Mouse (Mus musculus): ENCODE data around the gene Xpa. TPM values are rescaled to one million over a fixed set of nuclear protein-coding genes. Genes with fewer than 3 reads are reported as not detected.

The Xpa gene
- total RNA-seq, 4 experiments from 2014 or later, result 4.9 to 8.6 (median 6.7) TPM

GRCm38 (mm10) chr4:46146881-46147280, 49.2 kb downstream of the Xpa start:
- no peak for DNase-seq (ENCODE audit: low spot score in 2 of 2)

- no peak for DNase-seq (ENCODE audit: low spot score in 2 of 2)
Observed at GRCm38 (mm10) chr4:46144323-46144722, 51.8 kb downstream of the Xpa start.

DNA sequence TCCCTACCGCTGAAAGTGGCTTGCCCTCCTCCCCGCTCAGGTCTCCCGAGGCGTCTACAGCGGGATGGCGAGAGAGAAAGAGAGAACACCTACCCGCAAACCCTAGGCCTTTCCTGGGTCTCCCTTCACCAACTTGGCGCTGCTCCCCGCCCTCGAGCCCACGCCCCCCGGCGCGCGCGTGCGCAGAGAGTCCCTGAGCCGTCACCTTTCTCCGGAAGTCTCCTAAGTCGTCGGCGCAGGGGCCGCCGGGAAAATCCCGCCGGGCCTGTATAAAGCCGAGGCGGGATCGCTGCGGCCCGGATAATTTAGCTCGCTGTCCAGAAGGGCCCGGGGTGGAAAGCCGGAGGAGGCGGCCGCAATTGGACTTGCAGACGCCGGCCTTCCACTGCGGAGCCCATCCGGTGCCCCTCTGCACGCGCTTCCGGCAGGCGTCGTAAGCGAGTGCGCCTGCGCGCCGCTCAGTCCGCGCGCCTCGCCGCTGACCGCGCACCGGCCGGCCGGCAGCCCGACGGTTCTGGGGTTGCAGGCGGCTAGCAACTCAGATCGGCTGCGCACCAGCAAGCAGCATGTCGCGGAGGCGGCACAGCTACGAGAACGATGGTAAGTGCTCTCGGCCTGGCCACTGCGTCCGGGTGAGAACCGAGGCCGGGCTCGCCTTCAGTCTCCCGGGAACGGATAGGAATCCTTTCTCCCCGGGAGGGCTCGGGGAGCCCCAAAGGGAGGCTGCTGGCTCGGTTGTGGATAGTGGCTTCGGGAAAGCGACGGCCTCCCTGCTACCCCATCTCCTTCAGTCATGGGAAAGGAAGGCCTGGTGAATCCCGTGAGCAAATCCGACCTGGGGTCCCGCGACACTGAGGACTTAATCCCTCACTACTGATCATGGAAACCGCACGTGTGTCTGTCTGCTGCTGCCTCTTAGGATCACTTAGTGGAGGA, 57.6 kb downstream of the Xpa start, which contains the start of the genes Ncbp1 and Tstd2:
TSS of gene Ncbp1 (plus strand) at position 327 of the 936 bp plus-strand sequence.
TSS of gene Tstd2 (minus strand) at position 408 of the 936 bp plus-strand sequence.
- peak; percentile 85 to 87 for DNase-seq (ENCODE audit: low spot score in 2 of 2)

GRCm38 (mm10) chr4:46137629-46138286, 58.4 kb downstream of the Xpa start:
- no peak for DNase-seq (ENCODE audit: low spot score in 2 of 2)

DNA sequence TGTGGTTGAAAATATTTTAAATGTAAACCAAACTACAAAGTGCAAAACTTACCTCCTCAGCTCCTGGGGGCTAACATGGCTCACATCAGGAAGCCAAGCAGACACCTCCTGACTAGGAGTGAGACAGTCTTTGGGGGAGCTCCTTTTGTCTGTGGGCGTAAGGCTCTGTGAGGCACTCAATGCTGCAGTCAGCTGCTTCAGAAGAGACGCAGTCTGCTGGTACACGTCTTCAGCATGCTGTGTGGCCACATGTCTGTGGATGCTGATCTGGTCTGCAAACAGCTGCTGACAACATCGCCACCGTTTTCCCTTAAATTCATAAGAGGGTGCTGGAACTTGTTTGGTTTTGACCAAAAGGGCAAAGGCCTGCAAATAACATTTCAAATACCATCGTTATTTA, 64.3 kb downstream of the Xpa start:
- DNase-seq (ENCODE audit: low spot score in 2 of 2), result no peak

DNA sequence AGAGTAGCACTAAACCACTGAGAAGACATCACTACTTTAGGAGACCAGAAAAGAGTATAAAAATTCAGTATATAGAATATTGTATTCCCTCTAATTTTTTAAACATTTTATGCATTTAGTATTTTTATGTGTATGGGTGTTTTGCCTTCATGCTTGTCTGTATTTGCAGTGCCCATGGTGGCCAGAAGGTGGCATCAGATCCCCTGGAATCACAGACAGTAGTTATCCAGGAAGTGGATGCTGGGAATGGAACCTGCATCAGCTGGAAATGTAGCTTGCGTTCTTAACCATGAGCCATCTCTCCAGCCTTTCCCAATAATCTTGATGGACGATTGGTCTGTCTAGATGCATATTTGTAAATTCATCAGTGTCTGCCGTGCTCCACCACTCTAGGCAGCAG, 65.9 kb downstream of the Xpa start:
- DNase-seq (ENCODE audit: low spot score in 2 of 2), result peak in 1 of 2 experiments; percentile 17

DNA sequence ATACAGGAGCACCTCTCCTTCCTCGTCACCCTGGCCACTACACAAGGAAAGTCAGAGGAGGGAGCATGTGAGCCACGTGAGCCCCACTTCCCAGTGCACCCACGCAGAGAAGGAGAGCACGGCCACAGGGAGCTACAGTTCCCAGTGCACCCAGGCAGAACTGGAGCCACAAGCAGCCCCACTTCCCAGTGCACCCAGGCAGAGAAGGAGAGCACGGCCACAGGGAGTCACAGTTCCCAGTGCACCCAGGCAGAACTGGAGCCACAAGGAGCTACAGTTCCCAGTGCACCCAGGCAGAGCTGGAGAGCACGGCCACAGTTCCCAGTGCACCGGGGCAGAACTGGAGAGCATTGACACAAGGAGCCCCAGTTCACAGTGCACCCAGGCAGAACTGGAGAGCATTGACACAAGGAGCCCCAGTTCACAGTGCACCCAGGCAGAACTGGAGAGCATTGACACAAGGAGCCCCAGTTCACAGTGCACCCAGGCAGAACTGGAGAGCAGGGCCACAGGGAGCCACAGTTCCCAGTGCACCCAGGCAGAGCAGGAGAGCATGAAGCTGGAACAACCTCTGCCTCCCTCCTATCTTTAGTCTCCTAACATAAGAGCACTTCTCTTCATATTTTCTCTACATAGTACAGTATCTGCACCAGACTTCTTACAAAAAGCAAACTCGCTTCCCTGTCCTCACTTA, 66.7 kb downstream of the Xpa start:
- DNase-seq (ENCODE audit: low spot score in 2 of 2), result no peak

GRCm38 (mm10) chr4:46126541-46126940, 69.6 kb downstream of the Xpa start:
- peak; percentile 50 to 52 for DNase-seq (ENCODE audit: low spot score in 2 of 2)

DNA sequence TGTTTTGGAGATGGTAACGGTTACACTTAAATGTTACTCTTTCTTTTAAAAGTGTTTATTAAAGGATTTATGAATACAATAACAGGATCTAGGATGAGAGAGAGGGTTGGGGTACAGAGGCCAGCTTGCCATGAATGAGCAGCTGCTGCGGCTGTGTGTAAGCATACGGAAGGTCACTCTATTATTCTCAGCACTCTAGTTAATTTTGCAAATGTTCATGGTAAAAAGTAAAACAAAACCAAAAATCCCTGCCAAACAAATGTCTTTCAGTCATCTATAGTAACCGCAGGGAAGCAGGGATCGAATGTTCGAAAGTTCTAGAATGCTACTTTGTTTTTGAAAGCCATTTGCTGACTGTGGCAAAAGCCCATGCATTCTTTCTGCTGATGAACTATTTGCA, 72.8 kb downstream of the Xpa start:
- DNase-seq (ENCODE audit: low spot score in 2 of 2), result no peak

- no peak for DNase-seq (ENCODE audit: low spot score in 2 of 2)
Observed at GRCm38 (mm10) chr4:46120767-46121166, 75.3 kb downstream of the Xpa start.

GRCm38 (mm10) chr4:46119514-46120094, 76.5 kb downstream of the Xpa start:
- no peak for DNase-seq (ENCODE audit: low spot score in 2 of 2)

- DNase-seq (ENCODE audit: low spot score in 2 of 2), result no peak
Observed at GRCm38 (mm10) chr4:46117536-46117935, 78.6 kb downstream of the Xpa start.

DNA sequence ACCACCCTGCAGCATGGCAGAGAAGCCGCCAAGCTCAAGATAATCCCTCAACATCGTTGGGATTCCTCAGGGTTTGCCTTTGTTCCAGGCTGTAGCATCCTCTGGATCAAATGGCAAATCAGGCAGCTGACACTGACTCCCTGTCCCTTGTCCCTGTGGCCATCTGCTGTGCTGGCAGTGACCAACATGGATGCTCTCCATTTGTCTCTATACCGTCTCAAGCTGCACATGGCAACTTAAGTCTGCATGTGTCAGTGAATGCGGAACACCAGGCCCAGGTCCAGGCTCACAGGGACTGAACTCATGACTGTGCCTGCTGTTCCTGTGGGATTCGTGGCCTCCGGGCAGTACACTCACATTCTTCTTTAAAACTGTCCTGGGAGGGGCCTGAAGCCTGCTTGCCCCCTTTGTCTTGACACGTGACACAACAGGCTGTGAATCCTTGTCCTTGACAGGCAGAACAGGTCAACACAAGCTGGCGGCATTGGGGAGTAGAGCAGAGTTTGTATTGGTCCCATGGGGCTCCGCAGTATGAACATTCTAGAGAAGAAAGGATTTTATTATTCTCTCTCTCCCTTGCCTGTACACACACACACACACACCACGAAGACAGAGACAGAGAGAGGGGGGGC, 79.5 kb downstream of the Xpa start:
- no peak for DNase-seq (ENCODE audit: low spot score in 2 of 2)

GRCm38 (mm10) chr4:46115308-46115707, 80.8 kb downstream of the Xpa start:
- DNase-seq (ENCODE audit: low spot score in 2 of 2), result no peak

DNA sequence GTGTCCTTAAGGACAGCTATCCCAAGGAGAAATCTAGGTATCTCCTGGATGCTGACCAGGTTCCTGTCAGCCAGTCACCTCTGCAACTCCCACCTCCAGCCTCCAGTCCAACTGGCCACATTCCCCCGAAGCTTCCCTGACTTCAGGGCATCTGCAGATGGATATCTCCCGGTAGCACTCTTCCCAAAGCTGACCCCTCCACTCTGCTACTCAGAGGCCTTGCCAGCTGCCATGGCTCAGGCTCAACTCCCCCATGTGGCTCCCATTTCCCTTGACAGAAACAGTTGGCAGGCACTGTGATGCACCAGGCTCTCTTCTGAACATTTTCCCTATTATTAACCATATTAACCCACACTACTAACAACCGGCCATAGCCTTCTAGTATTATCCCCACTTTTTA, 84.8 kb downstream of the Xpa start:
- no peak for DNase-seq (ENCODE audit: low spot score in 2 of 2)

- no peak for DNase-seq (ENCODE audit: low spot score in 2 of 2)
Observed at GRCm38 (mm10) chr4:46110084-46110483, 86.0 kb downstream of the Xpa start.

Other genes starting within 250 kb of the Xpa start
- 10 to 100 TPM in 2 of 4 experiments, 1 to 10 TPM in 2; 8.7 to 12.7 (median 9.5) TPM for gene Tdrd7, start 231.0 kb downstream of the Xpa start, total RNA-seq (2022)
- 100 to 1,000 TPM; 175 to 195 (median 187) TPM for gene Tmod1, start 157.4 kb downstream of the Xpa start, total RNA-seq (2022)
- gene Ncbp1, start 57.7 kb downstream of the Xpa start, total RNA-seq (2022), result 10 to 100 TPM; 11.7 to 16.9 (median 13.2) TPM
- gene Tstd2, start 57.6 kb downstream of the Xpa start, total RNA-seq (2022), result 10 to 100 TPM in 1 of 4 experiments, 1 to 10 TPM in 3; 8.4 to 11.9 (median 9.2) TPM
- gene Foxe1, start 147.3 kb upstream of the Xpa start, total RNA-seq (2022), result not detected
- gene Trmo, start 193.1 kb upstream of the Xpa start, total RNA-seq (2022), result 1 to 10 TPM; 2.1 to 2.8 (median 2.5) TPM
- not detected for gene Hemgn, start 217.2 kb upstream of the Xpa start, total RNA-seq (2022)

All from gastrocnemius, adult 8-10 months (tissue).